Mouse (Mus musculus): ENCODE data around the gene Usp30.

GRCm38 (mm10) chr5:114135516-114135915, 70.3 kb downstream of the Usp30 start:
- no peak for TF ChIP-seq CTCF (IDR thresholded peaks at IDR 0.05; ENCODE audit: borderline replicate concordance, insufficient read depth, low read length)
- TF ChIP-seq POLR2A (IDR thresholded peaks at IDR 0.05; ENCODE audit: low read depth, low read length) = no peak
